In the genomic region with DNA sequence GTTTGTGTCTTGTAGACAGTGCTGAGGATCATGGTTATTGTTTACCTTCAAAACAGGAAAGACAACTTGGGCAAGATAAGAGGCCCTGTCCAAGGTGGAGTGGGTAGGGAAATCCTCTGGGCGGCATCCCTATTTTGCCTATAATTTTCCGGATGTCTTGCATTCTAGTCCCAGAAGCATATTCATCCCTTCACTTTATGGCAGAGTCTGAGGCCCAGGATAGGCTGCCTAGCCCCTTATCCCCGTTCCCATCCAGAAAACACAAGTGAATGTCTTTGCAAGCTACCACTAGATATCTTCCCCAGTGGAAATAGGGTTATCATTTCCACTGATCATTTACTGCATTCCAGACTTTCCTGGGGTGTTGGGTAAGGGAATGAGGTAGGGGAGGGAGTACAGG, we compare ENCODE assay signal across 14 mouse cellular contexts. TPM values are rescaled to one million over a fixed set of nuclear protein-coding genes. Genes with fewer than 3 reads are reported as not detected.
"Had no signal": no experiment of that assay in that cellular context is flagged by ENCODE, and none has a peak within 500 bp of the region (broad histone marks: within the 10 kb centered on the region; RNA-seq: fewer than 3 reads in every experiment).

No protein-coding gene starts in this region.

- DNase-seq: retina, postnatal 1 day; spleen, adult 18-20 months; thymus, adult 18-20 months; thymus, adult 2 months; thymus, postnatal 14 days; thymus, postnatal 25 days; thymus, postnatal 36 days; thymus, postnatal 4 days had no signal

- H3K4me3 ChIP-seq: neural tube, embryonic 13.5 days; neural tube, embryonic 15.5 days; stomach, embryonic 15.5 days had no signal

- H3K27ac ChIP-seq: neural tube, embryonic 13.5 days; neural tube, embryonic 15.5 days; stomach, embryonic 15.5 days; stomach, postnatal 0 days had no signal

- H3K9ac ChIP-seq: neural tube, embryonic 13.5 days; neural tube, embryonic 15.5 days; stomach, embryonic 15.5 days had no signal

- H3K27me3 ChIP-seq: neural tube, embryonic 13.5 days; neural tube, embryonic 15.5 days; stomach, embryonic 15.5 days had no signal

- H3K9me3 ChIP-seq: neural tube, embryonic 13.5 days; neural tube, embryonic 15.5 days; stomach, embryonic 15.5 days had no signal

- H3K4me2 ChIP-seq: neural tube, embryonic 13.5 days; neural tube, embryonic 15.5 days; stomach, embryonic 15.5 days had no signal

- H3K36me3 ChIP-seq: neural tube, embryonic 13.5 days; neural tube, embryonic 15.5 days; stomach, embryonic 15.5 days had no signal

RNA-seq across cellular contexts. Expression of a gene that starts 4.9 kb away (rescaled TPM):
- total RNA-seq: neutrophil, adult 5-6 weeks had no signal
- polyA plus RNA-seq: neural tube, embryonic 13.5 days; neural tube, embryonic 14.5 days; neural tube, embryonic 15.5 days had no signal
